Mouse (Mus musculus): ENCODE data around the gene Lcn3. TPM values are rescaled to one million over a fixed set of nuclear protein-coding genes. Genes with fewer than 3 reads are reported as not detected.
"Not testable (repeated sequence)": the region's sequence is repeated elsewhere in the genome, so short reads cannot be mapped to it uniquely, and the experiment has no call there.

Gene Lcn3
- polyA plus RNA-seq, 1 experiment, result not detected

DNA sequence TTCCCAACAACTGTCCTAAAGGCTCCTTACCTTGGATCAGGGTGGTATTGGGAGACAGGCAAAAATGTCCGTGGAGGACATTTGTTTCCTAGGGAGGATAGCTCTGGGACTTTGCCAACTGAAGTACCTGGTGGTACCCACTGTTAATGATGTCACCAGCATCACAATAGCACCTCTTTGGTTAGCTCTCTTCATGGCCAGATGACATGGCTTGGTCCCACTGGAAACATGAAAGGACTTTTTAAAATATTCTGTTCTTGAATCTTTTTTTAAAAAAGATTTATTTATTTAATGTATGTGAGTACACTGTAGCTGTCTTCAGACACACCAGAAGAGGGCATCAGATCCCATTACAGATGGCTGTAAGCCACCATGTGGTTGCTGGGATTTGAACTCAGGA is 50.4 kb downstream of the Lcn3 start, which contains the start of gene Glt6d1:
Glt6d1 (minus strand) TSS at position 101 of the 400 bp plus-strand sequence.
- DNase-seq (ENCODE audit: extremely low spot score in 1 of 2, low spot score in 1 of 2), result not testable (repeated sequence)

Other genes with a start within 250 kb of the Lcn3 start
- gene Traf2, start 218.6 kb upstream of the Lcn3 start, polyA plus RNA-seq (2012; rRNA removed), result 8.1 and 9.1 TPM in 2 replicates
- 287 and 289 TPM in 2 replicates for gene Edf1, start 207.7 kb upstream of the Lcn3 start, polyA plus RNA-seq (2012; rRNA removed)
- 2.1 and 2.5 TPM in 2 replicates for gene Mamdc4, start 190.7 kb upstream of the Lcn3 start, polyA plus RNA-seq (2012; rRNA removed)
- 134 and 161 TPM in 2 replicates for gene Phpt1, start 190.3 kb upstream of the Lcn3 start, polyA plus RNA-seq (2012; rRNA removed)
- 114 and 122 TPM in 2 replicates for gene Ajm1, start 183.8 kb upstream of the Lcn3 start, polyA plus RNA-seq (2012; rRNA removed)
- gene Rabl6, start 157.0 kb upstream of the Lcn3 start, polyA plus RNA-seq (2012; rRNA removed), result 130 and 148 TPM in 2 replicates
- gene Ccdc183, start 147.9 kb upstream of the Lcn3 start, polyA plus RNA-seq (2012; rRNA removed), result 0.06 TPM in 1 of 2 replicates, not detected in the other
- gene Tmem141, start 143.6 kb upstream of the Lcn3 start, polyA plus RNA-seq (2012; rRNA removed), result 66.7 and 72.2 TPM in 2 replicates
- 0.17 and 0.28 TPM in 2 replicates for gene Fcna, start 137.5 kb upstream of the Lcn3 start, polyA plus RNA-seq (2012; rRNA removed)
- not detected in 2 replicates for gene Lcn8, start 112.4 kb upstream of the Lcn3 start, polyA plus RNA-seq (2012; rRNA removed)
- not detected in 2 replicates for gene Lcn5, start 107.6 kb upstream of the Lcn3 start, polyA plus RNA-seq (2012; rRNA removed)
- not detected in 2 replicates for gene Lcn6, start 88.8 kb upstream of the Lcn3 start, polyA plus RNA-seq (2012; rRNA removed)
- not detected in 2 replicates for gene Lcn10, start 82.8 kb upstream of the Lcn3 start, polyA plus RNA-seq (2012; rRNA removed)
- not detected in 2 replicates for gene Obp2a, start 65.5 kb upstream of the Lcn3 start, polyA plus RNA-seq (2012; rRNA removed)
- gene Bmyc, start 58.8 kb upstream of the Lcn3 start, polyA plus RNA-seq (2012; rRNA removed), result 107 and 127 TPM in 2 replicates
- not detected in 2 replicates for gene Obp2b, start 28.6 kb upstream of the Lcn3 start, polyA plus RNA-seq (2012; rRNA removed)
- gene Lcn11, start 11.4 kb downstream of the Lcn3 start, polyA plus RNA-seq (2012; rRNA removed), result not detected in 2 replicates
- not detected in 2 replicates for gene Gm13539, start 16.7 kb downstream of the Lcn3 start, polyA plus RNA-seq (2012; rRNA removed)
- not detected in 2 replicates for gene Glt6d1, start 50.3 kb downstream of the Lcn3 start, polyA plus RNA-seq (2012; rRNA removed)
- gene Lcn9, start 57.6 kb downstream of the Lcn3 start, polyA plus RNA-seq (2012; rRNA removed), result not detected in 2 replicates
- gene Sohlh1, start 81.7 kb downstream of the Lcn3 start, polyA plus RNA-seq (2012; rRNA removed), result not detected in 2 replicates
- 183 and 221 TPM in 2 replicates for gene Kcnt1, start 98.2 kb downstream of the Lcn3 start, polyA plus RNA-seq (2012; rRNA removed)
- 36.9 and 41.5 TPM in 2 replicates for gene Camsap1, start 217.7 kb downstream of the Lcn3 start, polyA plus RNA-seq (2012; rRNA removed)